Mouse (Mus musculus) liver, adult 2 months (tissue): ENCODE results near the gene Anxa2.
A peak's percentile ranks its signal among the peaks of the same experiment; 100 is the strongest.

Source experiments
- CTCF ChIP-seq: fragments of 200-500 bp; IDR thresholded peaks from 2 replicates; pipeline ENCODE4 v1.5.1; 2011; ENCODE audit warnings: low read depth, low read length, control low read depth
- POLR2A ChIP-seq: fragments of 200-500 bp; IDR thresholded peaks from 2 replicates; pipeline ENCODE4 v1.6.1; 2011; ENCODE audit warnings: low read length, control low read depth; ENCODE audit not compliant: insufficient read depth; ENCODE audit errors: extremely low read depth

DNA sequence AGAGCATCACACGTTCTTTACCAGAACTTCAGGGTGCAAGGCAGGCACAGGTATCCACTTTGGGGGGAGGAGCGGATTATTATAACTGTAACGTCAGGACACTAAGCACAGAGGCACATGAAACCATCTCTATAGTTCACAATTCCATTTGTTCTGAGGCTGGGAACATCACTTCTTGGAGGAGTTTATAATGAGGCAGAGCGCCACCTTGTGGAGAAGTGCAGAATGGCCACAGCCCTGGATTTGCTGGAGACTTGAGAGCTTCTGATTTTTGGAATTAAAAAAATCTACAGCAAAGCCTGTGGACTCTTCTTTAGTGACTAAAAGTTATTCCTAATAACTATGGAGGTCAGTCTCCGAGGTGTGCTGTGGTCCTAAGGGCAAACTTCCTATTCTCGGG, 49.1 kb downstream of the Anxa2 start:
- TF ChIP-seq CTCF, result peak; percentile 75
- no peak for TF ChIP-seq POLR2A
